Mouse (Mus musculus) effector memory CD4-positive, alpha-beta T cell, adult 7 months (primary cell): ENCODE measurements around the gene Trim13. TPM values are rescaled to one million over a fixed set of nuclear protein-coding genes. Genes with fewer than 3 reads are reported as not detected.

Experiments
- polyA plus RNA-seq: library from polyadenylated mRNA; unstranded; fragments of 100-300 nt; shearing (Covaris generic); gene quantifications from one replicate; pipeline ENCODE4 v1.2.1, GENCODE M21; 2017

Gene Trim13
- polyA plus RNA-seq, result 4.7 TPM

DNA sequence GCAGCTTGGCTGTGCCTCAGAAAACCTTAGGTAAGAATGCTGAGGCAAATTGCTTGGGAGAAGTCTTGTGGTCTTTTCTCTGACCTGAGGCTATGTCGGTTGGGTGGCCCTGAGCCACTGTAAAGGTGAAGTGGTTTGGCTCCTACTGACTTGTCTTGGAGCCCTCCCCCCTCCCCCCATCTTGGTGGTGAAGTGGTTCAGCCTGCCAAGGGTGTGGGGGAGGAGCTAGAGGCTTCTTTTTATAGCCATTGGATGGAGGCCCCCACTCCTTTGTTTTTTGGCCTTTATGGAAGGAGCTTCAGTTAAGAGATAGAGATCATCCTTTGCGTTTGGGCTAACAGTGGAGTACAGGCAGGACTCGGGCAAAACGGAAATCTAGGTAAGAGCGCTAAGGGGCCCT is at the start of gene Trim13:
TSS of gene Trim13 (plus strand) at position 280 of the 400 bp plus-strand sequence.

DNA sequence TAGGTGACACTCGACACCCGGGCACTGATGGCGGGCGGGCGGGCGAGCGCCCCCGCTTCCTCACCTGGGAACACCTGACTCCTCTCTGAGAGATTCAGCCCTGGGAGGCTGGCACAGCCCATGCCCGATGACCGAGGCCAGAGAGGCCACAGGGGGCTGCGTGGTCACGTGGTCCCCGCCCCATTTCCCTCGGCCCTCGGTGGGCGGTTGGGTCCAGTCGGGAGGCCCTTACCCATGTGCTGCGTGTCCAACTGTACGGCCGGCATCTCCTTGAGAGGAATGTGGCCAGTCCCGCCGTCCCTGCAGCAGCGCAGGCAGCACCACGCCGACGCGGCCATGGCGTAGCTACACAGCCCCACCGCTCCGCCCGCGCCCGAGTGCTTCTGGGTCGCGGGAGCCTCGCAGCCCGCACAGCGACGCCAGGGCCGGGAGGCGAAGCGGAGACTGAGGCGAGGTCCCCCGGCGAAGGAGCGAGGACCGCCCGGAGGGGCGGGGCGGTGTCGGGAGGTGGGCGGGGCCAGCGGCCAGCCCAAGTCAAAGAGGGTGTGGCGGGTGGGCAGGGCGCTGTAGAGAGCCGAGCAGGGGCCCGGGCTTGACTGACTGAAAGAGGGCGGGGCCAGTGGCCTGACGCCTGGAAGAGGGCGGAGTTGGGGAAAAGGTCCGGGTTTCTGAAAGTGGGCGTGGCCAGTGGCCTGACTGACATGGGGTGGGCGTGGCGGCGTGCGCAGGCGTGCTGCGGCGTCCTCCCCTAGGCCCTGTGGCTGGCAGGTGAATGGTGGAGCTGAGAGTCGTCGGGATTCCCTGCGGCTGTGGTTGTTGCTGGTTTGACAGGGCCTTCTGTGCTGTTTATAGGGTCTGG is 41.5 kb upstream of the Trim13 start, which contains the start of gene Spryd7:
TSS of gene Spryd7 (minus strand) at position 598 of the 859 bp plus-strand sequence.

DNA sequence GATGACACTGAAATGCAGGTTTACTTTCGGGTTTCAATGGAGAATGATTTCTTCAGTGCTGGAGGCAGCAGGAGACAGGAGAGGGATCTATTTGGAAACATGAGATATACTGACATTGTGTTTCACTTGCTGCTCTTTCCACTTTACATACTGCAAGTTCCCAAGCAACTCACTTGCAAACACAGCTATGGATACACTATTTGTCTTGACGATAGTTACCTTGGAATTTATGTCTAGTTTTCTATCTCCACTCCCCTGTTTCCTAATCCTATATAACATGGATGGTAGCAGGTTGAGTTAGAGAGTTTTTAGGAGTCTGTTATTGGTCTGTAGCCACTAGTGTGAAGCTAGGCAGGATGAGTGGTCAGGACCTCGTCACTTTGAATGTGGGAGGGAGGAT is 9.1 kb downstream of the Trim13 start, which contains the start of gene Kcnrg:
TSS of gene Kcnrg (plus strand) at position 301 of the 400 bp plus-strand sequence.

Other genes starting within 250 kb of the Trim13 start
- 8.7 TPM for gene Ebpl, start 237.8 kb upstream of the Trim13 start, polyA plus RNA-seq
- gene Kpna3, start 158.4 kb upstream of the Trim13 start, polyA plus RNA-seq, result 35.5 TPM
- gene Spryd7, start 41.4 kb upstream of the Trim13 start, polyA plus RNA-seq, result 17.6 TPM
- gene Kcnrg, start 9.2 kb downstream of the Trim13 start, polyA plus RNA-seq, result not detected